ENCODE assay signal across 11 mouse cellular contexts in the genomic region with DNA sequence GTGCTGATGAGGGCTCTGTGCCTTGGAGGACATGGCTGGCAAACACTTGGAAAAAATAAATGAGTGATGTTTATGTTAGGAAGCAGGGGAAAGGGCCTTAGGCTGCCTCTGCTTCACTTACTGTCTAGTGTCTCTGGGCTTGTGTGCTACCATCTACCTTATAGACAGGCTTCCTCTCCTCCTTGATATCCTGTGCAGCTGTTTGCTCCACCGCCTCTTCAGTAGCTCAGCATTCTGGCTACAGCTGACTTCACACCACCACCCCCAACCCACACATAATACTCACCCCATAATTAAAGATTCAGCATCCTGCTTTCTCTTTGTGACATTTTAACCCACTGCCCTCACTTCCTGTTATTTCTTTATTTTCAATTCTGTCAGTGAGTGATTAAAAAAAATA.
A peak's percentile ranks its signal among the peaks of the same experiment; 100 is the strongest.
DNase-seq lines count a peak whose midpoint lies in the region; TF ChIP-seq lines count a peak whose summit lies in the region.
"Had no signal": no experiment of that assay in that cellular context is flagged by ENCODE, and none has a peak within 500 bp of the region (broad histone marks: within the 10 kb centered on the region; RNA-seq: fewer than 3 reads in every experiment).

No protein-coding gene starts in this region.

- intact Hi-C loops in heart, postnatal 10 days (cut with DNase I), result no loop called here
- intact Hi-C loops in gastrocnemius, postnatal 14 days (cut with DNase I; ENCODE audit: low total_unique reads), result no loop called here

- no peaks in the 10 kb centered on the region for H3K27me3 ChIP-seq in small intestine, adult 2 months (ENCODE audit: control insufficient read depth, insufficient read depth, low read length)
- H3K27me3 ChIP-seq: embryonic facial prominence, embryonic 13.5 days; liver, embryonic 15.5 days had no signal

- peak; percentile 85 for DNase-seq in heart, adult 11 months
- no peak for DNase-seq in heart, postnatal 4 days
- DNase-seq in B cell, adult 2 months, result peak; percentile 56 to 66
- DNase-seq in heart, postnatal 10 days, result peak; percentile 4 to 9
- no peak for DNase-seq in gastrocnemius, postnatal 14 days
- no peak for DNase-seq in gastrocnemius, adult 8-10 months (ENCODE audit: low spot score in 2 of 2)
- no peak for DNase-seq in retina, embryonic 14.5 days (ENCODE audit: low spot score)

- no peak for TF ChIP-seq POLR2A in small intestine, adult 2 months (IDR thresholded peaks at IDR 0.05; ENCODE audit: low read depth, low read length)

- no peak for TF ChIP-seq CTCF in small intestine, adult 2 months (IDR thresholded peaks at IDR 0.05; ENCODE audit: extremely low read depth, insufficient read length, insufficient replicate concordance, low read depth, low read length)

- no peak overlapping the region for H3K4me3 ChIP-seq in small intestine, adult 2 months (ENCODE audit: low read depth, low read length)
- H3K4me3 ChIP-seq: embryonic facial prominence, embryonic 13.5 days; layer of hippocampus, adult 2 months; liver, embryonic 15.5 days had no signal

- 0 out of 2 replicates have a peak overlapping the region, but pooled peaks have one; percentile 16 for H3K27ac ChIP-seq in small intestine, adult 2 months (ENCODE audit: insufficient read depth, low read depth, low read length)
- H3K27ac ChIP-seq: embryonic facial prominence, embryonic 13.5 days; layer of hippocampus, adult 2 months had no signal

- H3K4me1 ChIP-seq in small intestine, adult 2 months (ENCODE audit: control insufficient read depth, insufficient read depth, insufficient read length, low read length), result no peaks in the 10 kb centered on the region
- H3K4me1 ChIP-seq: embryonic facial prominence, embryonic 13.5 days had no signal

- WGBS in small intestine, adult 2 months, result 52% methylated on average over 1 of the region's 1 CpGs

- H3K36me3 ChIP-seq in small intestine, adult 2 months (ENCODE audit: control insufficient read depth, insufficient read depth, low read length), result no peaks in the 10 kb centered on the region
- H3K36me3 ChIP-seq: embryonic facial prominence, embryonic 13.5 days; liver, embryonic 15.5 days had no signal

Comparison
In these comparisons a context has a peak if more than half of its experiments do, and no peak if none do; other contexts are left out.
1. DNase-seq: peak in heart, adult 11 months (single experiment), B cell, adult 2 months (2 of 2) and heart, postnatal 10 days (2 of 2); none in heart, postnatal 4 days (single experiment), gastrocnemius, postnatal 14 days (single experiment), gastrocnemius, adult 8-10 months (0 of 2) and retina, embryonic 14.5 days (single experiment).